Mouse (Mus musculus) inflammation-experienced regulatory T-cells, adult 6 months (primary cell): Measurements from ENCODE around the gene Pdcd6ip. TPM values are rescaled to one million over a fixed set of nuclear protein-coding genes. Genes with fewer than 3 reads are reported as not detected.
"Not testable (repeated sequence)": the region's sequence is repeated elsewhere in the genome, so short reads cannot be mapped to it uniquely, and the experiment has no call there.

Experiments used
- ATAC-seq: one replicate; pipeline ENCODE4 v1.8.0; 2017
- polyA plus RNA-seq, 3 experiments: library from polyadenylated mRNA; unstranded; fragments of 100-300 nt; shearing (Covaris generic); gene quantifications; one replicate each; pipeline ENCODE4 v1.2.1; 2017

Gene Pdcd6ip
- 10 to 100 TPM; 25.7 to 79.0 (median 49.2) TPM for polyA plus RNA-seq

GRCm38 (mm10) chr9:113707481-113708360 is at the start of gene Pdcd6ip:
Gene Pdcd6ip (minus strand): TSS chr9:113708259.
- ATAC-seq = peak; percentile 75

DNA sequence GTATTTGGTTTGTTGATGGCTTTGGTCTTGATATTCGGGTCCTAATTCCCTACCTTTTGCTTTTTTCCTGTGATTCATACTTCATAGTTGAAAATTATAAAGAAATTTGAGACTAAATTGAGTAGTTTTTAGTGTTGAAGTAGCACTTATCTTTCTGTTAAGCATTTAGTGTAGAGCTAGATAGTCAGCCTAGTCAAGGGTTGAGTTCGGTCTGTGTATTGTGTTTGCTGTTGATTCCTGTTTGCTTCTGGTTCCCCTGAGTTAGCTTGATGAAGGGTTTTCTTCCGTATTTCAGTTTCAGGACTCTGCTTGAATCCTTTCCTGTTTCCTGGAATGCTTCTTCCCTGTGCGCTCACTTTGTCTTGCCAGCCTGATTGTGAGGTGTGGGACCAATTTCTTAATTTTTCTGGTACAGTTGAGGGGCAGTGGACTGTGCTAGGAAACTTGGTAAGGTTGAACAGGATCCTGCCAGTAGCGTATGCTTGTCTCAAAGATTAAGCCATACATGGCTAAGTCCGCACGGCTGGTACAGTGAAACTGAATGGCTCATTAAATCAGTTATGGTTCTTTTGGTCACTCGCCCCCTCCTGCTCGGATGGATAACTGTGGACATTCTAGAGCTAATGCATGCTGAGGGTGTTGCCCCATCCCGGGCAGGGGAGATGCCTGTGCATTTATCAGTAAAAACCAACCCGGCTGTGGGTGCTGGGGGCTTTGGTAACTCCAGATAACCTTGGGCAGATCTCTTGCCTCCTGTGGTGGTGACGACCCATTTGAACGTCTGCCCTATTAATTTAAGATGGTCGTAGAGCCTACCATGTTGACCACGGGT is 48.0 kb upstream of the Pdcd6ip start:
- ATAC-seq = no peak

GRCm38 (mm10) chr9:113749356-113749755 is 41.3 kb upstream of the Pdcd6ip start:
- ATAC-seq = no peak

GRCm38 (mm10) chr9:113743291-113743690 is 35.2 kb upstream of the Pdcd6ip start:
- ATAC-seq = no peak

DNA sequence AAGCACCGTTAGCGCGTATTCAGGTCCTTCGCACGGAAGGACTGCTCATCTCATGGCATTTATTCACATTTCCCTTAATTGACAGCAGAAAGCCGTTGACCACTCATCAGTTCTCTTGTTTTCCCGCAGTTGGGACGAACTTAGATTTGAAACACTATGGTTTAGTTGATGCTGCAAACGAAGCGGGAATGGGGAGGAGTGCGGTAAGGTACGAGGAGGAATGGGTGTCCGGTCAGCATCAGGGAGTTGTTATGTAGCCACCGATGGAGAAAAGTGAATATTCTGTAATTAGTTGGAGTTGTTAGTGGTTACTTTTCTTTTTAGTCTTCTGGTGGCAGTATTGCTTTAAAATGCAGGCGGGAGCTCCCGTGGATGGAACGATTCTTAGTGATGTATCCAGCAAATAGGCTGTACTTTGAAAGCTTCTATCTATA is 34.3 kb upstream of the Pdcd6ip start:
- ATAC-seq = no peak

- peak; percentile 41 for ATAC-seq
Measured at GRCm38 (mm10) chr9:113741637-113742137, 33.6 kb upstream of the Pdcd6ip start.

- ATAC-seq = peak; percentile 81
Measured at GRCm38 (mm10) chr9:113741108-113741636, 33.1 kb upstream of the Pdcd6ip start, which contains the start of gene Clasp2. Gene Clasp2 (plus strand): TSS chr9:113741473.

- ATAC-seq = no peak
Measured at GRCm38 (mm10) chr9:113738941-113739340, 30.9 kb upstream of the Pdcd6ip start.

- ATAC-seq = no peak
Measured at GRCm38 (mm10) chr9:113738021-113738420, 30.0 kb upstream of the Pdcd6ip start.

GRCm38 (mm10) chr9:113735920-113736319 is 27.9 kb upstream of the Pdcd6ip start:
- ATAC-seq = no peak

GRCm38 (mm10) chr9:113731540-113731939 is 23.5 kb upstream of the Pdcd6ip start:
- no peak for ATAC-seq

- ATAC-seq = no peak
Measured at GRCm38 (mm10) chr9:113726991-113727680, 19.1 kb upstream of the Pdcd6ip start.

DNA sequence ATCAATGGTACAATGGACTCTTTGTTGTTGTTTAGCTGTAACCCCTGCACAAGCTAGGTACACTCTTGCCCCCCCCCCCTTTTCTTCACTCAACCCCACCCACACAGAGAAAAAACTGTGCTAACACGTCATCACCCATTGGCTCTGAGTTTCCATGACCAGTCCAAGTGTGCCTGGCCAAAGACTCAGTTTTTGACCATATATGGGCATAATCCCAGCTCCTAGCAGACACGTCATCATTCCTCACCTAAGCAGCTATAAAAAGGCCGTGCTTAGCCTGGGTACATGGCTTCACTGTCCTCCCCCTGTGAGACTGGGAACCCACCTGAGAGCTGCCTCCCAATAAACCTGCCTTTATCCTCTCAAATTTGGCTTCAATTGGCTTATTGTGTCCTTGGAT is 18.1 kb upstream of the Pdcd6ip start:
- ATAC-seq = no peak

DNA sequence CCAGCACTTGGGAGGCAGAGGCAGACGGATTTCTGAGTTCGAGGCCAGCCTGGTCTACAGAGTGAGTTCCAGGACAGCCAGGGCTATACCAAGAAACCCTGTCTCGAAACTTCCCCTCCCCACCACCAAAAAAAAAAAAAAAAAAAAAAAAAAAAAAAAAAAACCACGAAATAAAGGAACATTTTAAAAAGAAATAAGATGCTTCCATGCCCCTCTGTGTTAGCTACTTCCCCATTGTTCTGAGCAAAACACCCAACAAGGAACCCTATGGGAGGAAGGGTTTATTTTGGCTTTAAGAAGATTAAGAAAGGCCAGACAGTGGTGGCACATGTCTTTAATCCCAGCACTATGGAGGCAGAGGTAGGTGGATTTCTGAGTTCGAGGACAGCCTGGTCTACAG is 17.6 kb upstream of the Pdcd6ip start:
- not testable (repeated sequence) for ATAC-seq

GRCm38 (mm10) chr9:113724646-113725045 is 16.6 kb upstream of the Pdcd6ip start:
- no peak for ATAC-seq

DNA sequence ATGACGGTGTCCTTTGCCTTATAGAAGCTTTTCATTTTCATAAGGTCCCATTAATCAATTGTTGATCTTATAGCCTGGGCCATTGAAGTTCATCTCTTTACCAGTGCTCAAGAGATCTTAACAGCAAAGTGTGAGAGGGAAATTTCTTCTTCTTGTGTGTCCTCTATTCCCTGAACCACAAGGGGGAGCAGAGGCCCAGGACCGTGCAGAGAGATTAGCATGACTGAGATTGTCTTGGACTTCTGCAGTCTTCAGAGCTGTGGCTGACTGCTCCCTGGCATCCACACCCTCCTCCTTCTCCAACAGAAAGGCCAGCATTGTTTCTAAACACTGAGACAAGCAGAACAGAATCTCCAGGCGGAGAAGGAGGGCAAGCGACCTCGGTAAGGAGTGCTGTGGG is 11.0 kb upstream of the Pdcd6ip start:
- no peak for ATAC-seq

- no peak for ATAC-seq
Measured at GRCm38 (mm10) chr9:113710871-113711270, 2.8 kb upstream of the Pdcd6ip start.

GRCm38 (mm10) chr9:113708361-113709280 is 562 bp upstream of the Pdcd6ip start:
- peak; percentile 2 for ATAC-seq

GRCm38 (mm10) chr9:113706841-113707240 is 1.2 kb downstream of the Pdcd6ip start:
- ATAC-seq = no peak

- ATAC-seq = peak; percentile 36
Measured at GRCm38 (mm10) chr9:113706108-113706507, 2.0 kb downstream of the Pdcd6ip start.
